Mouse (Mus musculus) embryonic facial prominence, embryonic 14.5 days (tissue): ENCODE measurements around the gene Lgi1. TPM values are rescaled to one million over a fixed set of nuclear protein-coding genes. Genes with fewer than 3 reads are reported as not detected.
A peak's percentile ranks its signal among the peaks of the same experiment; 100 is the strongest.

Experiments used
- ATAC-seq: fragments of 200-750 bp; cut with Nextera tagmentation; 2 replicates; pipeline ENCODE4 v1.8.0; 2017; ENCODE audit warnings: low read depth, moderate number of reproducible peaks, moderate TSS enrichment
- DNase-seq: peaks from one replicate; pipeline ENCODE4 v3.0.0-alpha.2; 2015; ENCODE audit warnings: low spot score
- H3K27ac ChIP-seq: fragments of 300-500 bp; sonication (generic); replicated peaks from 2 replicates; pipeline ENCODE4 v1.5.1; 2014; ENCODE audit warnings: low read depth, mild to moderate bottlenecking, low read length, moderate library complexity
- H3K27me3 ChIP-seq: fragments of 300-500 bp; sonication (generic); replicated peaks from 2 replicates; pipeline ENCODE4 v1.6.1; 2014; ENCODE audit warnings: low read length; ENCODE audit not compliant: control insufficient read depth, insufficient read depth
- H3K36me3 ChIP-seq: fragments of 300-500 bp; sonication (generic); 2 replicates; pipeline ENCODE4 v1.6.1; 2014; ENCODE audit warnings: low read length, mixed read lengths; ENCODE audit not compliant: control insufficient read depth, insufficient read depth
- H3K4me1 ChIP-seq: fragments of 300-500 bp; sonication (generic); 2 replicates; pipeline ENCODE4 v1.6.1; 2014; ENCODE audit warnings: antibody characterized with exemption, low read length; ENCODE audit not compliant: control insufficient read depth, insufficient read depth
- H3K4me2 ChIP-seq: fragments of 300-500 bp; sonication (generic); 2 replicates; pipeline ENCODE4 v1.6.1; 2014; ENCODE audit warnings: low read depth, mild to moderate bottlenecking, low read length, moderate library complexity, mixed read lengths
- H3K4me3 ChIP-seq: fragments of 300-500 bp; sonication (generic); 2 replicates; pipeline ENCODE4 v1.5.1; 2014; ENCODE audit warnings: low read depth, mild to moderate bottlenecking, low read length
- H3K9ac ChIP-seq: fragments of 300-500 bp; sonication (generic); 2 replicates; pipeline ENCODE4 v1.6.1; 2014; ENCODE audit warnings: low read depth, mild to moderate bottlenecking, low read length, moderate library complexity, mixed read lengths
- H3K9me3 ChIP-seq: fragments of 300-500 bp; sonication (generic); 2 replicates; pipeline ENCODE4 v1.6.1; 2016; ENCODE audit warnings: low read length; ENCODE audit not compliant: control insufficient read depth
- WGBS: fragments of 180-500 bp; shearing (Covaris S2); extraction: QIAGEN DNeasy Blood & Tissue Kit; methylation state at CpG from one replicate; pipeline ENCODE4 v1.1.7; 2014; 5-methylcytosine and 5-hydroxymethylcytosine counted together
- polyA plus RNA-seq: library from polyadenylated mRNA; unstranded; fragments of >200 nt; fragmentation: Nextera tagmentation; extraction: Ambion mirVana; gene quantifications from 2 replicates; pipeline ENCODE4 v1.2.1, GENCODE M21; 2014

The Lgi1 gene
- polyA plus RNA-seq = 5.9 and 6.1 TPM in 2 replicates

GRCm38 (mm10) chr19:38264505-38265500, at the start of gene Lgi1:
TSS of gene Lgi1 (plus strand) at chr19:38264536.
- ATAC-seq = no peak
- H3K27me3 ChIP-seq = peaks cover 5% of the 10 kb centered on the region; the same call in 1 of the 2 replicates
- DNase-seq = peak; percentile 50
- no peaks in the 10 kb centered on the region for H3K36me3 ChIP-seq
- H3K9me3 ChIP-seq = no peaks in the 10 kb centered on the region
- no peak within 1 kb of the TSS for H3K27ac ChIP-seq
- H3K4me2 ChIP-seq = peak within 1 kb of the TSS; percentile 49
- 18% methylated on average over 21 of the region's 21 CpGs for WGBS
- 0 out of 2 replicates have a peak within 1 kb of the TSS, but pooled peaks have one; percentile 22 for H3K9ac ChIP-seq
- peaks cover 12% of the 10 kb centered on the region for H3K4me1 ChIP-seq
- H3K4me3 ChIP-seq = peak within 1 kb of the TSS; percentile 12

DNA sequence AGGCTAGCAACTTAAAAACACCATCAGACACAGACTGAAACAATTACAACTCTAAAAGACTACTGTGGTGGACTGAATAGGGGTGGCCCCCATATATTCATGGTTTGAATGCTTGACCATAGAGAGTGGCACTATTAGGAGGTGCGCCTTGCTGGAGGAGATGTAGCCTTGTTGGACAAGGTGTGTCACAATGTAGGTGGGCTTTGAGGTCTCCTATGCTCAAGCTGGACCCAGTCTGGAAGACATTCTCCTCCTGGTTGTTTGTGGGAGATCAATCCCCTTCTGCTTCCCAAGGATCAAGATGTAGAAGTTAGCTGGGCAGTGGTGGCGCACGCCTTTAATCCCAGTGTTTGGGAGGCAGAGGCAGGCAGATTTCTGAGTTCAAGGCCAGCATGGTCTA, 46.6 kb upstream of the Lgi1 start:
- no peaks in the 10 kb centered on the region for H3K4me1 ChIP-seq
- no peak overlapping the region for H3K27ac ChIP-seq
- H3K4me2 ChIP-seq = no peak overlapping the region
- no peaks in the 10 kb centered on the region for H3K9me3 ChIP-seq
- no peak for DNase-seq
- peaks cover 37% of the 10 kb centered on the region for H3K36me3 ChIP-seq
- H3K27me3 ChIP-seq = no peaks in the 10 kb centered on the region
- WGBS = 100% methylated on average over 3 of the region's 3 CpGs
- no peak overlapping the region for H3K4me3 ChIP-seq
- H3K9ac ChIP-seq = no peak overlapping the region
- ATAC-seq = no peak

GRCm38 (mm10) chr19:38223356-38223904, 40.9 kb upstream of the Lgi1 start:
- 13% methylated on average over 12 of the region's 12 CpGs for WGBS
- Histone ChIP-seq H3K4me3 (peak overlapping the region; percentile 74), H3K27me3 (no peaks in the 10 kb centered on the region), H3K4me1 (peaks cover 5% of the 10 kb centered on the region; the same call in 1 of the 2 replicates), H3K9me3 (no peaks in the 10 kb centered on the region), H3K27ac (peak overlapping the region; percentile 71), H3K36me3 (peaks cover 6% of the 10 kb centered on the region; the same call in 1 of the 2 replicates), H3K9ac (peak overlapping the region; percentile 76), H3K4me2 (peak overlapping the region; percentile 89)
- no peak for DNase-seq
- ATAC-seq = peak; percentile 16; the same call in 1 of the 2 replicates

- WGBS = 1% methylated on average over 47 of the region's 49 CpGs
- peak within 1 kb of the TSS; percentile 71 for H3K27ac ChIP-seq
These were observed 40.2 kb upstream of the Lgi1 start, which contains the start of gene Fra10ac1 for GRCm38 (mm10) chr19:38223905-38224684. TSS of gene Fra10ac1 (minus strand) at chr19:38224156.

DNA sequence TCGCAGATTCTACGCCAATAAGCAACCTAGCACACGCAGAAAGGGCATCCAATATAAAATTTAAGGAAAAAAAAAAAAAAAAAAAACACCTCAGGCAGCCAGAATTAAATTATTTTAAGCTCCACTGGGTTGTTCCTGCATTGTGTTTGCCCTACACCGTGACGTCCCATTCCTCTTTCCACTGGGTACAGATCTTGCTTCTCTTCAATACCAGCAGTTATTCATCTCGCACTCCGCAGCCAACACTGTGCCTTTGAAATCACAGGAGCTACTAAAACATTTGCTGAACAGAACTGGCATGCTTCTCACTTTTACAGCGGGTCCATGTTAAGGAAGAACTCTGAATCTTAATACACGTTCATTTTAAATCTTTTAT, 39.7 kb upstream of the Lgi1 start:
- 14% methylated on average over 9 of the region's 9 CpGs for WGBS
- peak overlapping the region; percentile 74 for H3K4me3 ChIP-seq
- H3K9me3 ChIP-seq = 0 out of 2 replicates have a peak, but pooled peaks cover 3% of the 10 kb centered on the region
- peaks cover 5% of the 10 kb centered on the region; the same call in 1 of the 2 replicates for H3K4me1 ChIP-seq
- no peaks in the 10 kb centered on the region for H3K36me3 ChIP-seq
- H3K27ac ChIP-seq = peak overlapping the region; percentile 71; the same call in 1 of the 2 replicates
- no peak for DNase-seq
- H3K9ac ChIP-seq = peak overlapping the region; percentile 76
- no peak for ATAC-seq
- no peaks in the 10 kb centered on the region for H3K27me3 ChIP-seq
- peak overlapping the region; percentile 89 for H3K4me2 ChIP-seq

More at GRCm38 (mm10) chr19:38223905-38224684, 40.2 kb upstream of the Lgi1 start, which contains the start of gene Fra10ac1:
- H3K9ac ChIP-seq = peak within 1 kb of the TSS; percentile 76
- peak; percentile 92 for DNase-seq
- no peaks in the 10 kb centered on the region for H3K36me3 ChIP-seq
- H3K4me3 ChIP-seq = peak within 1 kb of the TSS; percentile 74
- H3K9me3 ChIP-seq = 0 out of 2 replicates have a peak, but pooled peaks cover 3% of the 10 kb centered on the region
- peak; percentile 98 for ATAC-seq
- H3K27me3 ChIP-seq = no peaks in the 10 kb centered on the region
- peak within 1 kb of the TSS; percentile 89 for H3K4me2 ChIP-seq
- peaks cover 5% of the 10 kb centered on the region; the same call in 1 of the 2 replicates for H3K4me1 ChIP-seq

- 56% methylated on average over 2 of the region's 2 CpGs for WGBS
- Histone ChIP-seq H3K9me3 (0 out of 2 replicates have a peak, but pooled peaks cover 3% of the 10 kb centered on the region), H3K9ac (no peak overlapping the region), H3K4me3 (no peak overlapping the region), H3K27ac (no peak overlapping the region), H3K27me3 (no peaks in the 10 kb centered on the region), H3K4me1 (no peaks in the 10 kb centered on the region), H3K36me3 (no peaks in the 10 kb centered on the region), H3K4me2 (no peak overlapping the region)
- DNase-seq = no peak
- ATAC-seq = no peak
These were observed 35.6 kb upstream of the Lgi1 start for GRCm38 (mm10) chr19:38228699-38229098.

DNA sequence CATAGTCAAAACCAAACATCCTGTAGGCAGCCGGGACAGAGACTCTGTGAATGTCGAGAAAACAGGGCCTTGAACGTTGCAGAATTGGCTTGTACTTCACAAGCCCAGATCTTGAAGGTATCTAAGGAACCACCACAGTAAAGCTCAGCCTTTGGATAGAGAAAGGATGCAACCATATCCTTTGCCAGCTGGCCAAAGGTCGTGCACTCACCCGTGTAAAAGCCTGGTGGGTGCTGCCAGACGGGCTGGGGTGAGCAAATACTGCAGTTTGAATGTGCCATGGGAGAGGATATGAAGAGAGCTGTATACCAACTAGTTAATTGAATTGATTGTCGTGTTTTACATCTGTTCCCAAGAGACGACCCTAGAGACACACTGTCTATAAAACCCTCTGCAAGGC, 32.2 kb upstream of the Lgi1 start:
- 56% methylated on average over 8 of the region's 8 CpGs for WGBS
- H3K4me3 ChIP-seq = no peak overlapping the region
- H3K36me3 ChIP-seq = no peaks in the 10 kb centered on the region
- H3K4me2 ChIP-seq = no peak overlapping the region
- no peaks in the 10 kb centered on the region for H3K27me3 ChIP-seq
- DNase-seq = no peak
- 0 out of 2 replicates have a peak, but pooled peaks have one; percentile 33 for ATAC-seq
- H3K4me1 ChIP-seq = no peaks in the 10 kb centered on the region
- 0 out of 2 replicates have a peak, but pooled peaks cover 3% of the 10 kb centered on the region for H3K9me3 ChIP-seq
- no peak overlapping the region for H3K9ac ChIP-seq
- H3K27ac ChIP-seq = no peak overlapping the region

DNA sequence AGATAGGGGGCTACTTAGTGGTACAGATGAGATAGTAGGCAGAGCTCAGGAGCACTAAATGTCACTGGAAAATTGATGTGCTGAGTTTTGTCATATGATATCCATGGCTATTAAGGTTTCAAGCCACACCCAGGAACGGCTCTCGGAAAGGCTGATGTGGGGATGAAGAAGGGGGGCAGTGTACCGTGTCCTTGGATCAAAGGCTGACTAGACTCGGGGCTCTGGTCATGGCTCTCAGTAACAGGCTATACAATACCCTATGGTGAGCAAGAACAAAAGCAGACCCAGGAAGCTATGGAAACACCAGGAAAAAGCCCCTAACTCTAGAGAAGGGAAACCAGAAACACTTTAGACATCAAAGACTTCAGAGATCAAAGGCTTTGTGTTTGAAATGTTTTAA, 31.8 kb upstream of the Lgi1 start:
- ATAC-seq (0 out of 2 replicates have a peak, but pooled peaks have one; percentile 12), DNase-seq (no peak)
- WGBS = 16% methylated on average over 4 of the region's 4 CpGs
- Histone ChIP-seq H3K9ac (no peak overlapping the region), H3K27me3 (no peaks in the 10 kb centered on the region), H3K36me3 (no peaks in the 10 kb centered on the region), H3K27ac (no peak overlapping the region), H3K4me3 (no peak overlapping the region), H3K9me3 (0 out of 2 replicates have a peak, but pooled peaks cover 3% of the 10 kb centered on the region), H3K4me2 (no peak overlapping the region), H3K4me1 (no peaks in the 10 kb centered on the region)
